Mouse (Mus musculus): ENCODE data around the gene Eif4ebp2.
A peak's percentile ranks its signal among the peaks of the same experiment; 100 is the strongest.

Gene Eif4ebp2

DNA sequence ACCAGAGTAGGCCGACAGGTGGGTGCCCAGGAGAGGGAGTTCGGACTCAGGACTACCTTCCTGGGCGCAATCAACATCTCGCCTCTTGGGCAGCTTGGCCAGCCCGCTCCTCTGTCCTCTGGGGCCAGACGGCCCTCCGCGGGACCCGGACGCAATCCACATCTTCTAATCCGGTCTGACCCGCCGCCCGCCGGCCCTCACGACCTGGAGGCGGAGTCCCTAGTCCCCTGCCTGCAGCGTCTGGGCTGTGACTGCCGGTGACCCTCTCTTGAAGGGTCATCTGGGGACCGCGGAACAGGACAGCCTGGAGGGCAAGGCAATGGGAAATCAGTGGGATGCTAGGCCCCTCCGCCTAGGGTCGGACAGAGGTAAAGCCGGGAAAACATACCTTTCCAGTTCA is 33.3 kb downstream of the Eif4ebp2 start:
- DNase-seq (ENCODE audit: low read depth in 1 of 2, low spot score in 2 of 2) = no peak

DNA sequence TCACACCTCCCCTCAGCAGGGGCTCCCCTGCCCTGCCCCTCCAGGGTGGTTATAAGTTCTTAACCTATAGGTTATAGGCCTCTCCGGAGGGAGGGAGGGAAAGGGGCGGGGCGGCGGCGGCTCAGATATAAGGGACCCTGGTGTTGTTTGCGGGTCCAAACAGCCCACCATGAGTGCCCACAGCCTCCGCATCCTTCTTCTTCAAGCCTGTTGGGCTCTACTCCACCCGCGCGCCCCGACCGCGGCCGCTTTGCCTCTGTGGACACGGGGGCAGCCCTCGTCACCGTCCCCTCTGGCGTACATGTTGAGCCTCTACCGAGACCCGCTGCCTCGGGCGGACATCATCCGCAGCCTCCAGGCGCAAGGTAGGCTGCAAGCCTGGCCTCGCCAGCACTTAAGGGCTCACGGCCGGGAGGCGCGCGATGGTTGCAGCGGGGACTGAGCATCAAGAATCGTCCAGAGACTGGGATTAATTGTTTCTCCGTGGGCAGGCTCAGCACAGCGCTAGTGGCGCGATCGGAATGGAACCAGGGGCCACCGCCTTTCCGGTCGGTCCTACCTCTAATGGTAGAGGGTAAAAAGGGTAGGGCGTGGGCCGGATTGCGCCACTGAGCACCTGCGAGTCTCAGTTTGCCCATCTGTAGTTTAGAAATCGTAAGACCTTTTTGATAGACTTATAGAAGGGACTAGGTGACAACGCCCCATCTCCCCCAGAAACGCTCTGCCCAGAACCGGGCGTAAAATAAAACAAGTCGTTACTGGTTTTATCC is 34.1 kb downstream of the Eif4ebp2 start:
- no peak for DNase-seq (ENCODE audit: low read depth in 1 of 2, low spot score in 2 of 2)

DNA sequence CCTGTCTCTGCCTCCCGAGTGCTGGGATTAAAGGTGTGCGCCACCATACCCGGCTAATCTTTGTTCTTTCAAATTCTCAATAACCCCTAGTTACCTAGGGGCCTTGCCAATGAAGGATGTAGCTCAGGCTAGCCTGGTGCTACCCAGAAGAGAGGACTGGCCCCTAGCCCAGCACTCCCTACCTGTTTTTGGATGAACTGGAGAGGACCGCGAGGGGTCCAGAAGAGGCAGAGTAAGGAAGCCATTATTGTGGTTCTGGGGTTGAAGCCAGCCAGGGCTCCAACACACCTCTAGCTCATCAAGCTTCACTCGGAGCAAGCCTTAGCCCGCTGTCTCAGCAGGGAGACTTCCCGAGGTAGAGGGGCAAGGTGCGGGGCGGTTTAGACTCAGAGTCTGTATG is 34.8 kb downstream of the Eif4ebp2 start, which contains the start of gene Nodal:
Nodal (plus strand) TSS at position 301 of the 400 bp plus-strand sequence.
- no peak for DNase-seq (ENCODE audit: low read depth in 1 of 2, low spot score in 2 of 2)

DNA sequence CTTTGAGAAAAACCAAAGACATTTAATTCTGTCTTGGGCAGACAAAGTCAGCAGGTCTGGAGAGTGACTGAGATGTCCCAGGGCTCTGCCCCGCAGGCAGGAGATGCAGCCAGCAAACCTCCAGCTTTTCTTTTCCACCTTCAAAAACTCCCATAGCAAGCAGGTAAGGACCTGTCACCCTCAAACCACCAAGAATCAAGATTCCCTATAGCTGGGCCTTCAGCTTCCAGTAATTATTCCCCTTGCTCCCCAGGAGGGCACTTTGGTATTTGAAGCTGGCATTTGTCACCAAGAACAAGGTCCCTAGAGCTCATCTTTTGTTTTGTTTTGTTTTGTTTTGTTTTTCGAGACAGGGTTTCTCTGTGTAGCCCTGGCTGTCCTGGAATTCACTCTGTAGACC is 35.4 kb downstream of the Eif4ebp2 start:
- no peak for DNase-seq (ENCODE audit: low read depth in 1 of 2, low spot score in 2 of 2)

DNA sequence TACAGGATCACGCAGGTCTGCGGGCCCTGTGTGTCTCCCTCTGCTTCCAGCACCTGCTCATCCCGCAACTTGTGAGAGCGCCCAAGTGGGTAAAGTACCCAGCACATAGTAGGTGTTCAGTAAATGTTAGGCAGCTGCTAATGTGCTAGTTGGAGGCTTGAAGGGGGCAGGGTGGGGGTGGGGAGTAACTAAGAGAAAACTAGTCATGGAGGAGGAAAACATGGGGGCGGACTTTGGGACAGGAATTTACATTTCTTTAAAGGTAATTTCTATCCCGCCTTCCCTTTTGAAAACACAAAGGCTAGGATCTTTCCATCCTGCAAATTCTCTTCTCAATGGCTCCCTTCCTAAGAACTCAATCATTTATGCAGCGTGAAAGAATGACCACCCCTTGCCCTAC is 35.9 kb downstream of the Eif4ebp2 start:
- DNase-seq (ENCODE audit: low read depth in 1 of 2, low spot score in 2 of 2) = no peak

DNA sequence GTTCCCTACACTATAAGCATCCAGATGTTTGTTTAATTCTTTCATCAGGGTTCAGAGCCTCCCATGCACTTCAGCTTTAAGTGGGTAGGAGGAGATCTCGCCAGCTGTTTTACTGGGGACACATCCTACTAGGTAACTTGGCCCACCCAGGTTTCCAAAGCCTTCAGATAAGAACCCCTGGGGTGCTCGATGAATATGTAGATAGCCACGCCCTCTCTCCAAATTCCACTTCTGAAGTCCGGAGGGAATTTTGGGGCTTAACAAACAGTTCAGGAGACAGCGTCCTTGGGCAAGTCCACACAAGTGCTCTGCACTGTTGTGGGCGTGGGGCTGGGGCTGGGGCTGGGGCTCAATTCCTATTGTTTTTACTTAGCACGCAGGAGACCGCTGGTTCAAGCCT is 36.6 kb downstream of the Eif4ebp2 start:
- no peak for DNase-seq (ENCODE audit: low read depth in 1 of 2, low spot score in 2 of 2)

DNA sequence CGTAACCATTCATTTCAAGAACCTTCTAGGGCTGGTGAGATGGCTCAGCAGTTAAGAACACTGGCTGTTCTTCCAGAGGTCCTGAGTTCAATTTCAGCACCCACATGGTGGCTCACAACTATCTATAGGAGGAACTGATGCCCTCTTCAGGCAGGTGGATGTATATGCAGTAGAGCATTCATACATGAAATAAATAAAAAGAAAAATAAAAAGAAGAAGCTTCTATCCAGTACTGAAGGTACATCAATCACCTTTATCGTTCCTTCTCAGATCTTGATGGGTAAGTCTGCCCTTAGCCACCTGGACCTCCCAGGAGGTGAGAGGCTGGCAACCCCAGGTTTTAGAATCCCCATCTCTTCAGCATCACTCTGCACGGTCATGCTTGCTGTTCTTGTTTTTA is 37.2 kb downstream of the Eif4ebp2 start:
- DNase-seq (ENCODE audit: low read depth in 1 of 2, low spot score in 2 of 2) = no peak

DNA sequence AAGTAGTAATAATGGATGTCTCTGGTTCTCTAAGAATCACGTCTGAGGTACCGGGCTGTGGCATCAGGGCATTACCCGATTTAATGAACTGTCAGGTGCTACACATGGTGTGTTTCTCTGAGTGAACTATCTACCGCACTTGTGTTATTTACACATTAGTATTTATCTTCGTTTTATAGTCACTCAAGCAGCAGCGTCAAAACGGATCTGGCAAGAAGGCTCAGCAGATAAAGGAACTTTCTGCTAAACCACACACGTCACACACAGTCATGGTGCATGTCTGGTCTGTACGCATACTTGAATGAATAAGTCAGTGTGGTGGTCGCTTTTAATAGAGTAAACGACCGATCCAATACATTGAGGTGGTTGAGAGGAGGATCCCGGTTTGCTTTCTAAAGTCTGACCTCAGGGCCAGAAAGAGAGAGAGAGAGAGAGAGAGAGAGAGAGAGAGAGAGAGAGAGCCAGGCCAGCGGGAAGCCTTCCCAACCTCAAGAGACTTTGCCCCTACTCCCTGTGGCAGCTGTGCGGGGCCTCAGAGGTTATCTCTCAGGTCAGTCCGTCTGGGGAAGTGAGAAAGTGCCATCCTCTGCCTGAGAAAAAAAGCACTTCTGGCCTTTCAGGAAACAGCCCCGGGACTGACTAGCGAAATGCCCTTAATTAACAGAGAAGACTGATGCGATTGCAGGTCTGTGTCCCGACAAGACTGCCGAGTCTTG is 39.4 kb downstream of the Eif4ebp2 start:
- no peak for DNase-seq (ENCODE audit: low read depth in 1 of 2, low spot score in 2 of 2)

DNA sequence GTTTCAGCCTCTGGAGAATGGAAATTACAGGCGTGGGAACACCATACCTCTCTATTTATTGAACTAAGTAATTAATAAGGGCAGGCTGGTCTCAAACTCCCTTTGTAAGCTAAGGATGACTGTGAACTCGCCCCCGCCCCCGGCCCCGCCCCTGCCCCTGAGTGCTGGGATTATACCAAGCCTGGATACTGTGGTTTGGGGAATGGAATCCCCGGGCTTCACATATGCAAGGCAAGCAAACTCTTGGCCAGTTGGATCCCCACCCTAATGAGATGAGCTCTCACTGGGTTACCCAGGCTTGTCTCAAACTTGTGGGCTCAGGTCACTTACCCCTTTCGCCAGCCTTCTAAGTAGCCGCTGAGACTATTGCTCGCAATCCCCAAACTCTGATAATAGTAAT is 42.3 kb downstream of the Eif4ebp2 start:
- no peak for DNase-seq (ENCODE audit: low read depth in 1 of 2, low spot score in 2 of 2)

DNA sequence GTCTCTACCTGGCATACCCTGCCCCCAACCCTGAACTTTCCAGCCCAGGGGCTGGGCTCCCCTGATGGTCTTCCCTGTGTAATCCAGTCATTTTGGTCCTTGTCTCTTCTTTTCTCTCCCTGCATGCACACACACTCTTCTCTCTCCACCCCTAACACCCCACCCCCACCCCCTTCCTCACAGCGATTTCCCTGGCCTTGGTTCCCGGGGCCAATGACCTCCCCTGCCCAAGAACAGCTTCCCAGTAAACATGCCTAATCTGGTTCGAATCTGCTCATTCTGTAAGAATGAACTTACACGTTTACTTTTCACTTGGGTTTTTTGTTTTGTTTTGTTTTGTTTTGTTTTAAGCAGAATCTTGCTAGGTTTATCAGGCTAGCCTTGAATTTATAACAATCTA is 42.7 kb downstream of the Eif4ebp2 start:
- no peak for DNase-seq (ENCODE audit: low read depth in 1 of 2, low spot score in 2 of 2)

DNA sequence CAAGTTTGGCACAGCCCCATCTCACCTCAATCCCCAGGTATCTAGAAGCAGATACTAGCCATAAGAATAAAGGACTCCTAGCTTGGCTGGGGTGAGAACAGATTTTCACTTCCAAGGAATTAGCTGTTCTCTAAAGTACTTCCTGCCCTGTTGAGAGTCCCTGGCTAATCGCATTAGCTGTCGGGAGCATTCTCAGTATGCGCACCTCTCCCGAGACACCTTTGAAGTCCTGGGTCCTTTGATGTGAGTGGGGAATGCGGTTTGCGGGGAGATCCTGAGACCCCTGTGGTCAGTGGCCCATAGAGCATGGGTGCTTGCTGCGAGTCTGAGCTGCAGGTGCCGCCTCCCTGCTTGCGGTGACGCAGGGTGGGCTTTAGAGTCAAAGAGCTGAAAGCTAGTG is 46.5 kb downstream of the Eif4ebp2 start:
- DNase-seq (ENCODE audit: low read depth in 1 of 2, low spot score in 2 of 2) = no peak

DNA sequence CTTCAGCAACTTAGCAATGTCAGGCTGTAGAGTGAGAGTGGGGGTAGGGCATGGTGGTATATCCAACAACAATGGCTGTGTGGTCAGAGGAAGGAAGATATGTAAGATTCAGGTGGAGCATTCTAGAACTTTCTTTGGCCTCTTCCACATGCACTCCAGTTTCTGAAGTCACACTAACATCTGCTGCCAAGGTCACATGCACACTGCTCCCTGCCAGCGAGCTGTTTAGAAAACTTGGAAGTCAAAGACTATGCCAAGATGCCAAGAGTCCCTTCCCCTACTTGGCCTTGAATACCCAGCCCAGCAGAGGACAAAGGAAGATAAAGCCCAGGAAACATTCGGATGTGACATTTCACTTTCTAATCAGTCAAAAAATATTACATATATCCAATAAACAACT is 49.5 kb downstream of the Eif4ebp2 start:
- no peak for DNase-seq (ENCODE audit: low read depth in 1 of 2, low spot score in 2 of 2)

DNA sequence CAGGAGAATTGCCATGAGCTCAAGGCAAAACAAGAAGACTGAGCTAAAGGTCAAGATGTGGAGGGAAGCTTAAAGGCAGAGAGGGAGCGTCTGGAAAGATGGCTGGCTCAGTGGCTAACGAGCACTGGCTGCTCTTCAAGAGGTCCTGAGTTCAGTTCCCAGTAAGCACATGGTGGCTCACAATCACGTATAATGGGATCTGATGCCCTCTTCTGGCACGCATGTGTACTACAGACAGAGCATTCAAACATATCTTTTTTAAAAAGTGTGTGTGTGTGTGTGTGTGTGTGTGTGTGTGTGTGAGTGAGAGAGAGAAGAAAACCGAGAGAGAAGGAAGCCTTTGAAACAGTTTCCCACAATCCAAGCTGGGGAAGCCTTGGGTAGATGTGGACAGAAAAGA is 50.0 kb downstream of the Eif4ebp2 start:
- no peak for DNase-seq (ENCODE audit: low read depth in 1 of 2, low spot score in 2 of 2)

DNA sequence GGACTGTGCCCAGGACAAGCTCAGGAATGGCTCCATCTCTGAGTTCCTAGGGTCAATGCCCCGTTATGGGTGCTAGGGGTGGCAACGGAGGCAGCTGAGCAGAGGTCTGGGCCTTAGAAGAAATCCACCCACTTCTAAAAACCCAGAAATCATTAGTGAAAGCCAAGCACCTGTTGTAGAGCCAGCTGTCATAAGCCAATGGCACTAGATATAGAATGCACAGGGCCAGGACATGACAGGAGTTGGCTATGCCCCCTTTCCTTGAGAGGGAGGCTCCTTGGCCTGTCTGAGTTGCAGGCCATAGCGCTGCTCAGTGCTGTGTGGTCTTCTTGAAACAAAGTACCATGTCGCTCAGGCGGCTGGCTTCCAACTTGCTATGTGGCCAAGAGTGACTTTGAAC is 52.1 kb downstream of the Eif4ebp2 start:
- no peak for DNase-seq (ENCODE audit: low read depth in 1 of 2, low spot score in 2 of 2)

DNA sequence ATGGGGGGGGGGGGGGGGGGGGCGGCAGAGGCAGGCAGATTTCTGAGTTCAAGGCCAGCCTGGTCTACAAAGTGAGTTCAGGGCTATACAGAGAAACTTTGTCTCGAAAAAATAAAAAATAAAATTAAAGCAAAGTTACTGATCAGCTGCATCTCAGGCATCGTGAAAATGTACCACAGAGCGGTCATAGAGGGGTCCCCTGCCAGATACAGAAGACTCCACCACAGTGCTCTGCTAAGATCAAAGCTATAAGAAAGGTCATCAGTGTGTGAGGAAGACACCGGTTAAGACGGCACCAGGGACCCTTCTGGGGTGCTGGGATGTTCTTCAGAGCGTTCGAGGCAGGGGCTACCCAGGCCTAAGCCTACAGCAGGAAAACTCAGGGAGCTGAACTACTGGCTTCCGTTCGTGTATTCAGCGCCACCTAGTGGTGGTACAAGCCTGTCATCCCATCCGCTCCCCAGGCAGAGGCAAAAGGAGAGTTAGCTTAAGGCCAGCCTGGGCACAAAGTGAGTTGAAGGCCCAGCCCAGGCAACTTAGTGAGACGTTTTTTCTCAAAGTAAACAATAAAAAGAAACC is 53.2 kb downstream of the Eif4ebp2 start:
- peak in 1 of 2 experiments; percentile 30 for DNase-seq (ENCODE audit: low read depth in 1 of 2, low spot score in 2 of 2)

DNA sequence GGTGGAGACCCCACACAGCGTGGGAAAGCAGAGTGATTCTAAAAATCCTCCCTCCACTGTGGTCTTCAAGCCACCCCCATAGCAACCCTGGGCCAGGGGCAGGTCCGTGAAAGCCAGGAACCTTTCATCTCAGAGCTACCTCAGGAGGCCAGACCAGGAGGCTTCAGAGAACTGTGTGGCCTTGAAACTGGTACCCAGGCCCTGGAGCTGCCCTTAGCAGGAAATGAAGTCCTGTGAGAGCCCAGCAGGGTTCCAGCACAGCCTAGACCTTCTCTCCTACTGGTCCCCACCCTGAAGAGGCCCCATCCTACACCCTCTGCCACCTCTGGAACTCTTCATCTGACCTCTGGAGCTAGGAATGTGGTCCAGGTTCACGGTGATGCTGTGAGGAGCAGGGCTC is 54.3 kb downstream of the Eif4ebp2 start:
- DNase-seq (ENCODE audit: low read depth in 1 of 2, low spot score in 2 of 2) = no peak

DNA sequence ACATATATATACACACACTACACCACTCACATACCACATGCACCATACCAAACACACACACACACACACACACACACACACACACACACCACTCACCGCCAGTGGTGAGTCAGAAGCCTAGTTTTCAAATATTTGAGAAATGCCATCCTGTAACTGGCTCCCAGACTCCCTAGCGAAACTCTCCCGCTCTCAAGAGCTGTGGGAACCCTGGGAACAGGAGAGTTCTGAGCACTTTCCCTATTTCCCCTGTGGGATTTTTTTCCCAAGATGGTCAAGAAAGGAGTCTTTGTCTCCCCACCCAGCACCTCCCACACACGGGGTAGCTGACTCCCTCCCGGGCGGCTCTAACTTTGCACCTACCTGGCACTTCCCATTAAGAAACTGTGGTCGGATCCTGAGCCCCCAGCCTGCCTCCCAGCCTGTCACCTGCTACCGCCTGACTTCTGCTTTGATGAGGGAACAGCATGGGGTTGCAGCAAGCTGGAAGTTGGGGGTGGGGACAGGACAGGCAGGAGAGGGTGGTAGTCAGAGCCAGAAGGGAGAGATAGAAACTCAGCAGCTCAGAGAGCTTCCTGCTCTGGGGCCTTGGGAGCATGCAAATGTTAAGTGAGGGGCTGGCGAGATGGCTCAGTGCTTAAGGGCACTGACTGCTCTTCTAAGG is 57.9 kb downstream of the Eif4ebp2 start:
- DNase-seq (ENCODE audit: low read depth in 1 of 2, low spot score in 2 of 2) = no peak

DNA sequence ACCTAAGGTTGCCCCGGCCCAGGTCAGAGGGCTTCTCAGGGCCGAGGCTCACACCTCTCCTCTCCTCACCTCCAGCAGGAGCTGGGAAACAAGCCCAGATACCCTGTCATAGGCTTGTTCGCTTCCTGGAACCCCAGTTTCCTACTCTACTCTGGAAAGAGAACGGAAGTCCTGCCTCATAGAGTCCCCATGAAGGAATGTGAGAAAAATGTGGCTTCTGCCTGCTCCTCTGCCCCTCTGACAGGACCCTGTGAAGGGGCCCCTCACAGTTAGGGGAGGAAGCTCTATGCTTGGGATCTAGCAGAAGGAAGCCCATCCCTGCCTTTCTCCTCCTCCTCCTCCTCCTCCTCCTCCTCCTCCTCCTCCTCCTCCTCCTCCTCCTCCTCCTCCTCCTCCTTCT is 59.9 kb downstream of the Eif4ebp2 start:
- no peak for DNase-seq (ENCODE audit: low read depth in 1 of 2, low spot score in 2 of 2)

DNA sequence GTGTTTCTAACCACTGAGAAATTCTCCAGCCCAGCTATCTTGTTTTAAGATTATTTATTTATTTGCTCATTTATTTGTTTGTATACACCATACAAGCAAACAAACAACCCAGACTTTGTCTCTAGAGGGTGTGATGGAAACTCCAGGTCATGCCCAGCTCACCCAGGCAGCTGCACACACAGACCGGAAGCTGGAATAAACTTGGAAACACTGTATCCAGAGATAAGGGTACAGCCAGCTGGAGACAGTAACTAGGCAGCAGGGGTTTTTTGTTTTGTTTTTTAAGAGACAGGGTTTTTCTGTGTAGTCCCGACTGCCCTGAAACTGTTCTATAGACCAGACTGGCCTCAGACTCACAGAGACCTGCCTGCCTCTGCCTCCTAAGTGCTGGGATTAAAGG is 62.3 kb downstream of the Eif4ebp2 start:
- DNase-seq (ENCODE audit: low read depth in 1 of 2, low spot score in 2 of 2) = no peak

DNA sequence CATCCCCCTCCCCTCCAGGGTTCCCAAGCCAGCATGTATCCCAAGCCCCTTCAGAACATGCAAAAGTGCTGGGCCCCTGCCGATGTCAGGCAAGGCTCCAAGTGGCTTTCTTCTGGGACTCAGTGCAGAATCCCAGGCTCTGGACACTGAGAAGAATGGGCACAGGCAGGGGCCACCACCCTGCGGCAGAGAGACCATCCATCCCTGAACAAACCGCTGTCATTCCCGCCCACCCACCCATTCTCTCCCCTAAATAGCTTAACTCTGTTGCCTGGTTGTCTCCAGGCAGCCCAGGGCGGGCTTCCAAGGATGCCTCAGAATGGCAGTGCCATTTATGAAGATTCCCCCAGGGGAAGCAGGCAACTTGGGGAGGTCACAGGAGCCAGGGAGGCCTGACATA is 63.4 kb downstream of the Eif4ebp2 start:
- DNase-seq (ENCODE audit: low read depth in 1 of 2, low spot score in 2 of 2) = no peak

DNA sequence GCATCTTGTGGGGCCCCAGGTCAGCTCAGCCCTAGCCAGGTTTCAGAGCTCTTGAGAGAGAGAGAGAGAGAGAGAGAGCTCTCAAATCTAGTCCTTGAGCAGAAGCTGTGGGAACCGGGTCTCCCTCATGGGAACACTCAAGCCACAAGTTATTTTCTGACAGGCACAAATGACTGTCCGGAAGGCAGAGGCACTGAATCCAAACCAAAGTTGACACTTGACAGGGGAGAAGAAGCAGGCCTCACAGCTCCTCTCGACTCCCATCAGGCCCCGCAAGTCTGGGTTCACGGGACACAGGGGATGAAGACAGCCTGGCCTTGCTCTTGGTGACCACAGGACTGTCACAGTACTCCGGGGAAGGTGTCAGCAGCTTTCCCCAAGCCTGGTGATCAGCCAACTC is 66.2 kb downstream of the Eif4ebp2 start:
- no peak for DNase-seq (ENCODE audit: low read depth in 1 of 2, low spot score in 2 of 2)

DNA sequence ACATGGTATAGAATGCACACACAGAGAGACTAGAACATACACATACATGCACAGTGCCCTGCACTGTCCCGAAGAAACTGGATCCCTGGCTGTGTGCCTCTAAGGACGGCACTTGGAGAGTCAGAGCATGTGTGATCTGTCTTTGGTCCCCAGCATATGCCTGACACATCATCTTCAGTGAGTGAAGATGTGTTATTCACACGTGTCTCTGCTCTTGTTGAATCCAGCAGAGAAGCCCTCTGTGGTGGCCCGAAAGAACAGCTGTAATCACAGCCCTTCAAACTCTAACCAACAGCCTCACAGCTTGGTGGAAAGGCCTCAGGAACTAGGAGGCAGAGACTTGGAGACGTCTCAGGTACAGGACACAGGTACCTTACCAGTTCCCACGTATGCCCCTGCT is 67.3 kb downstream of the Eif4ebp2 start:
- no peak for DNase-seq (ENCODE audit: low read depth in 1 of 2, low spot score in 2 of 2)
